In genomic region chr1:184853339-184853738, GRCm38 (mm10) we compare ENCODE assay signal across 7 mouse cellular contexts. TPM values are rescaled to one million over a fixed set of nuclear protein-coding genes. Genes with fewer than 3 reads are reported as not detected.
DNase-seq lines count a peak whose midpoint lies in the region; ATAC-seq and TF ChIP-seq lines count a peak whose summit lies in the region.

No protein-coding gene starts in this region.

- no peak overlapping the region for H3K9ac ChIP-seq in forebrain, postnatal 0 days

- TF ChIP-seq POLR2A in cerebellum, adult 2 months (IDR thresholded peaks at IDR 0.05; ENCODE audit: borderline replicate concordance, insufficient read depth, low read length) = no peak

- 0 out of 2 replicates have a peak, but pooled peaks cover 3% of the 10 kb centered on the region for H3K4me1 ChIP-seq in cerebellum, adult 2 months (ENCODE audit: control insufficient read depth, insufficient read depth, low read length)
- H3K4me1 ChIP-seq in forebrain, postnatal 0 days (ENCODE audit: insufficient read depth) = no peaks in the 10 kb centered on the region

- TF ChIP-seq CTCF in cerebellum, adult 2 months (IDR thresholded peaks at IDR 0.05; ENCODE audit: borderline replicate concordance, insufficient read depth, low read depth, low read length) = peak; percentile 36; the same call in 1 of the 2 replicates
- TF ChIP-seq CTCF in forebrain, postnatal 0 days (IDR thresholded peaks at IDR 0.05; ENCODE audit: low read depth) = peak; percentile 79

- H3K4me2 ChIP-seq in forebrain, postnatal 0 days (ENCODE audit: low read depth) = 0 out of 2 replicates have a peak overlapping the region, but pooled peaks have one; percentile 4

- no peak overlapping the region for H3K4me3 ChIP-seq in cerebellum, adult 2 months (replicated peaks; ENCODE audit: insufficient read depth, low read depth, low read length)
- H3K4me3 ChIP-seq in forebrain, postnatal 0 days (ENCODE audit: low read depth, low read length) = no peak overlapping the region

- H3K27ac ChIP-seq in cerebellum, adult 2 months (ENCODE audit: insufficient read depth, low read length) = no peak overlapping the region
- H3K27ac ChIP-seq in forebrain, postnatal 0 days (ENCODE audit: low read depth, low read length) = no peak overlapping the region

- ATAC-seq in forebrain, postnatal 0 days = peak; percentile 59
- peak; percentile 44 to 63 for ATAC-seq in hematopoietic stem cell, adult 5-6 weeks (replicated peaks in 1 of 2; ENCODE audit: insufficient read depth in 1 of 2, low FRiP score in 2 of 2, low TSS enrichment in 1 of 2, low read depth in 1 of 2, poor library complexity in 2 of 2, severe bottlenecking in 2 of 2)

- WGBS in cerebellum, adult 2 months = 25% methylated on average over 5 of the region's 5 CpGs
- 24% methylated on average over 5 of the region's 5 CpGs for WGBS in forebrain, postnatal 0 days

- no peaks in the 10 kb centered on the region for H3K27me3 ChIP-seq in cerebellum, adult 2 months (ENCODE audit: control insufficient read depth, insufficient read depth, low read length)
- H3K27me3 ChIP-seq in forebrain, postnatal 0 days (ENCODE audit: insufficient read depth, low read length) = peaks cover 4% of the 10 kb centered on the region; the same call in 1 of the 2 replicates

- DNase-seq in R1 (ENCODE audit: low read depth, low spot score) = peak; percentile 88
- DNase-seq in cerebellum, adult 2 months = peak; percentile 51 to 59
- DNase-seq in forebrain, postnatal 0 days = peak; percentile 49
- peak; percentile 73 to 75 for DNase-seq in layer of hippocampus, postnatal 10 days (ENCODE audit: low spot score in 2 of 2)
- peak; percentile 88 for DNase-seq in lung, postnatal 14 days
- peak; percentile 65 for DNase-seq in right cerebral cortex, postnatal 4 days

- H3K9me3 ChIP-seq in forebrain, postnatal 0 days (ENCODE audit: low read length) = no peaks in the 10 kb centered on the region

- H3K36me3 ChIP-seq in forebrain, postnatal 0 days (ENCODE audit: insufficient read depth) = no peaks in the 10 kb centered on the region

RNA-seq across cellular contexts. Expression of gene Marc2, which starts 7.1 kb away (rescaled TPM):
- 64.9 and 76.3 TPM in 2 replicates for polyA plus RNA-seq in cerebellum, adult 2 months (2012; rRNA removed)
- 60.1 and 65.5 TPM in 2 replicates for total RNA-seq in forebrain, postnatal 0 days (2014; rRNA removed)
- polyA plus RNA-seq in forebrain, postnatal 0 days (2015; fragmentation: Nextera tagmentation; extraction: Ambion mirVana) = 138 and 139 TPM in 2 replicates
- 66.2 and 74.8 TPM in 2 replicates for total RNA-seq in hematopoietic stem cell, adult 5-6 weeks (2017)
- total RNA-seq in layer of hippocampus, postnatal 10 days (2021) = 100 to 1,000 TPM in 1 of 2 experiments, 10 to 100 TPM in 1; 96.2 to 109 TPM

RNA-seq across cellular contexts. Expression of gene C130074G19Rik, which starts 29.7 kb away (rescaled TPM):
- 6.0 and 7.4 TPM in 2 replicates for polyA plus RNA-seq in cerebellum, adult 2 months (2012; rRNA removed)
- 9.5 and 10.7 TPM in 2 replicates for total RNA-seq in forebrain, postnatal 0 days (2014; rRNA removed)
- polyA plus RNA-seq in forebrain, postnatal 0 days (2015; fragmentation: Nextera tagmentation; extraction: Ambion mirVana) = 0.94 and 1.2 TPM in 2 replicates
- 0.10 TPM in 1 of 2 replicates, not detected in the other for total RNA-seq in hematopoietic stem cell, adult 5-6 weeks (2017)
- total RNA-seq in layer of hippocampus, postnatal 10 days (2021) = 10 to 100 TPM; 12.6 to 14.9 TPM

RNA-seq across cellular contexts. Expression of gene Marc1, which starts 42.2 kb away (rescaled TPM):
- 0.16 TPM in 1 of 2 replicates, not detected in the other for polyA plus RNA-seq in cerebellum, adult 2 months (2012; rRNA removed)
- 0.15 and 0.24 TPM in 2 replicates for total RNA-seq in forebrain, postnatal 0 days (2014; rRNA removed)
- 0.11 and 0.45 TPM in 2 replicates for polyA plus RNA-seq in forebrain, postnatal 0 days (2015; fragmentation: Nextera tagmentation; extraction: Ambion mirVana)
- total RNA-seq in hematopoietic stem cell, adult 5-6 weeks (2017) = 0.25 TPM in 1 of 2 replicates, not detected in the other
- not detected for total RNA-seq in layer of hippocampus, postnatal 10 days (2021)
